Mouse (Mus musculus): ENCODE data around the gene Bmper.
A peak's percentile ranks its signal among the peaks of the same experiment; 100 is the strongest.

Bmper gene

DNA sequence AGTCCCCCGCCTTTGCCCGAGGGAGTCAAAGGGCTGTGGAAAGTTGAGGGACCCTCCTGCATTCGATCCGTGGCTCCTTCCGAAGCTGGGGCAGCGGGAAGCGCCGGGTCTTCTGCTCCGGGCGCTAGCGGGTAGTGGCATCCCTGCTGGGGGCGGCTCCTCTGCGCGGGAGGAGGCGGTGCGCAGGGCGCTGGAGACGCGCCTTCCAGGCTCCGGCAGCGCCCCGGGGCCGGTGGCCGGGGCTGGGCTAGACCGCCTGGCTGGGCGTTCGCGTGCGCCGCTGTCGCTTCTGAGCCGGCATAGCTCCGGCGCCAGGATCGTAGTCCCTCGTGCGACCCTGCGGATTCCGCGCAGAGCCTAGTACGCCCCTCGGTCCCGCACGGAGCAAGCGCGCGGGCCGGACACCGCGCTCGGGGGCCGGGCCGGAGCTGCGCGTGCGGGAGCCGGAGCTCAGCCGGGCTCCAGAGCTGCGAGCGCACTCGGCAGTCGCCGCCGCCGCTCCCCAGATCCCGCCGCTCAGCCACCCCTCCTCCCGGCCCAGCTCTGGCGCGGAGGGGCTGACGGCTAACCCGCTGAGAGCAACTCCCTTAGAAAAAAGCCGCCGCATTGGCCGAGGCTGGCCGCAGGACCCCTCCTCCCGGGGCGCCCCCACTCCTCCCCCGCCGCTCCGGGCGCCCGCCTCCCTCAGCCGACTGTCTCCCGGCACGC lies at the start of gene Bmper:
Bmper (plus strand) TSS at position 236 of the 708 bp plus-strand sequence.
- DNase-seq (ENCODE audit: low read depth in 2 of 2, low spot score in 2 of 2) = no peak

DNA sequence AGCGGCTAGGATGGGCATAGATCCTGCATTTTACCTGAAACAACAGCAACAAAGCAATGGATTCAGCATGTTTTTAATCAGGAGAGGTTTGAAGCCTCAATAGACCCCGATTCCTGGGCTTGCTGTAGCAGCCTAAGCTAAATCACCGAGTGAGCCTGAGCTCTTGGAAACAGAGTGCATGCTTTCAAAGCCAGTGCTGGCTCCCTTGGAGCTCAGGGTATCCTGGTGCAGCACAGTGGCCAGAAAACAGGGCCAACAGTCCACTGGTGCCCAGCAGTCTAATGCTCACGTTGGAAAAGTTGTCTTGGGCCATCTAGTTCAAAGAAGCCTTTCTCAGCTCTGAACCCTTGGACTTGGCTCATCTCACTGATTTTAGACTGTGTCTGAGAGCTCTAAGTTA lies 45.4 kb upstream of the Bmper start:
- no peak for DNase-seq (ENCODE audit: low read depth in 2 of 2, low spot score in 2 of 2)

DNA sequence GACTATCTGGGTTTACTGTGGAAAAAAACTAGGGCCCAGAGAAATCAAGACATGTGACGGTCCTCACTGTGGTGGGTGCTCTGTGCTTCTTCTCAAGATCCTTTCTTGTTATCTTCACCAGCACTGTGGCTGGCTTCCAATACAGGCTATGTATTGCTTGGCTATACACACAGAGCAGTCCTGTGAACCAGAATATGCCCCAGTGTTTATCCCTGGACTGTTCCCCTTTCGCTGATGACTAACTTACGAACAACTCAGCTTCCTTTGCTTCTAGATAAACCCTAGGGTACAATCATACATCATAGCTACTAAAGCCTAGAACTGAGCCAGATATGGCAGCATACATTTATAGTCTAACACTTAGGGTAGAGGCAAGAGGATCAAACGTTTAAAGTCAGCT lies 35.7 kb upstream of the Bmper start:
- no peak for DNase-seq (ENCODE audit: low read depth in 2 of 2, low spot score in 2 of 2)

DNA sequence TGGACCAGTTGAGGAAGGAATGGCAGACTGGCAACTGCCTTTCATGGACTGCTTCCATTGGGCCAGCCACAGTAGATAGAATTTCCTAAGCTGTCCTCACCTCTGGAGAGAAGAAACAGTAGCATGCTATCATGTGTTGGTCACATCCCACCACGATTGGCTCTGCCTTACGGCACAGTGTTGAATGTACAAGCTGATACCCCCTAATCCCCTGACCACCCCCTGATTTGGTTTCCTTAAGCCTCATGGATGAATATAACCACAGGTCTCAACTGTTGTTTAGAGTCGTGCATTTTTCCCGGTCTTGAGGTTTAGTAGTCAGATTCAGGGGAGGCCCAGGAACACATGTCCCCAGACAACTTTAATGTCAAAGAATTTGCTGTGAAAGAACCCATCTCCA lies 34.7 kb upstream of the Bmper start:
- DNase-seq (ENCODE audit: low read depth in 2 of 2, low spot score in 2 of 2) = no peak

DNA sequence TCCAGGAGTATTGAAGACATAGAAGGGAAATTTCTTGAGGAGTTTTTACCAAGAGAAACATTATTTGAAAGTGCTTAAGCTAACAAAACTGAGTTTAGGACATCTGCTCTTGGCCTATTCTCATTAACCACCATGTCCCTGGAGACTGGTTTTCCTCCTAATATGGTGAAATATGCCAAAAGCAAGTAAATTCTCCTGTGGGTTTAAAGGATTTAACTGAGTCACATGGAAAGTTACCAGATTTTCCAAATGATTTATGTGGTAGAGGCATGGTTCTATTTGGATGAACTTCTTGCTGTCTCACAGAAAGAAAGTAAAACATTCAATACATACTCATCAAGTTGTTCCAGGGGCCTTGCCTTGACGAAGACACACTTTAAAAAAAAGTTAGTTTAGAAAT lies 31.9 kb upstream of the Bmper start:
- DNase-seq (ENCODE audit: low read depth in 2 of 2, low spot score in 2 of 2) = no peak

DNA sequence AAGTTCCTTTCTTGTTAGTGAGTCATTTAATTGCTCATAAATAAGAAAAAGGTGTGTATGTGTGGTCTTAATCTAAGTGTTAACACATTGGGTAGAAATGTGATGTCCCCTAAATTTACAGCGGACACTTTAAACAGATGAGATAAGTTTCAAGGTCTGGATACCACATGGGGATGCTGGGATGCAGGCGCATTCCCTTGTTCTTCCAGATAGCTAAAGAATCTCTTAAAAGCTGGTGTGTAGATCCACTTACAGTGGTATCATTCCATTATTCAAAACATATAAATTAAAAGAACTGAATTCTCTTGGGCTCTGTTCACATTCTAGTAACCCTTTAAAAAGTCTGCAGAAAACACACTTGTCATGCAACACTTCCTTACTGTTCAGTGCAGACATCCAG lies 31.4 kb upstream of the Bmper start:
- no peak for DNase-seq (ENCODE audit: low read depth in 2 of 2, low spot score in 2 of 2)

DNA sequence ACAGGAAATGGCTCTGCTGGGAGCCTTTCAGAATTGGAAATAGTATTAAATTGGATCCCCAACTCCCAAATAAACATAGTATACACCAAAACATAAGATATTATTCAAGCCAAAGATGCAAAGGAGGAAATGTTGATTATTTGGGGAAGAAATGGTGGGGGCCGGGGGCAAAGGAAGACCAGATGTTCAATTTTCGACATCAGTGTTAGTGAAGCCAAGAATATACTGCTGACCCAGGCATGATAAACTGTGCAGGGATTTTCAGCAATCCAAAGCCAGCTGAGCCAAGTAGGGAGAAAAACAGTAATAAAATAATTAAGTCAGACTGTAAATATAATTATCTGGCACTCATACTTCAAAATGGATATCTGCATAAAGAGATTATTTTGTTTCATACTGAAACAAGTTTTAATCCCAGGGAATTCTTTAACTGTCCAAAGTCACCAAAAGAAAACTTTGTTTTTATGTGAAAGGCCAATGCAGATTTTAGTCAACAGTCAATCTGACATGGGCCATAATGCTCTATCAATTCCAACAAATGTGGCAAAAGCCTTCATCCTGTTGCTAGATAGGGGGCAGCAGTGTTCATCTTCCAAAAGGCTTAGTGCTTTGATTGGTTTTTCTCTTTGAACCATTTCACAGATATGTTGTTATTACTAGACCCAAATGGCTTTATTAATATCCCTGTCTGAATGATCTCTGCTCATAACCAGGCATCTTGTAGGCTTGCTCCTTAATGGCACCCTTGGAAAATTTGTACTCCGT lies 30.1 kb upstream of the Bmper start:
- DNase-seq (ENCODE audit: low read depth in 2 of 2, low spot score in 2 of 2) = no peak

DNA sequence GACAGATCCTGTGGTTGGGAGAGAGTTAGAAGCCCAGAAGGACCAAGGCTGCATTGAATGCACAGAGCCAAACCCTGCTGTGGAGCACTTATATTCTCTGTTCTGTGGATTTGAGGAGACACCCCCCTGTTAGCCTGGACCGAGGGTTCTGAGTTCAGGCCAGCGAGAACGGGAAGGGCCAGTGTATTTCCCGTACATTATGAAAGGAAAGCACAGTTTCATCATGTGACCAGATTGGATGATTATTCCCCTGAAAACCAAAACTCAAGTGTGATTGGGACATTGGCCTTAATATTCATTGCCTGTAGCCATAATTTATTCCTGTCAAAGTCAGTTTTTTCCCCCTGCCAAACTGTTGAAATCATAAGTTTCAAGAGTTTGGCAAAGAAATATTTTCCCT lies 23.9 kb upstream of the Bmper start:
- no peak for DNase-seq (ENCODE audit: low read depth in 2 of 2, low spot score in 2 of 2)

DNA sequence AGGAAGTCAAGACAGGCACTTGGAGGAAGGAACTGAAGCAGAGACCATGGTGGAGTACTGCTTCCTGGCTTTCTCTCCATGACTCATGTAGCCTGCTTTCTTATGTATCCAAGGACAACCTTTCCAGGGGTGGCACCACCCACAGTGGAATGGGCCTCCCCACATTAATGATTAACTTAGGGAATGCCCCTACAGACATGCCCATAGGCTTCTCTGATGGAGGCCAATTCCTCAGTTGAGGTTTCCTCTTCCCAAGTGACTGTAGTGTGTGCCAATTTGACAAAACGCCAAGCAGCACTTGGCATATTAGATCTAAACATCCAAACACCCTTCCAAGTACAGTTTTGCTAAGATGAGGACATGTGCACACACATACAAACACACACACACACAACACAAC lies 23.0 kb upstream of the Bmper start:
- no peak for DNase-seq (ENCODE audit: low read depth in 2 of 2, low spot score in 2 of 2)

DNA sequence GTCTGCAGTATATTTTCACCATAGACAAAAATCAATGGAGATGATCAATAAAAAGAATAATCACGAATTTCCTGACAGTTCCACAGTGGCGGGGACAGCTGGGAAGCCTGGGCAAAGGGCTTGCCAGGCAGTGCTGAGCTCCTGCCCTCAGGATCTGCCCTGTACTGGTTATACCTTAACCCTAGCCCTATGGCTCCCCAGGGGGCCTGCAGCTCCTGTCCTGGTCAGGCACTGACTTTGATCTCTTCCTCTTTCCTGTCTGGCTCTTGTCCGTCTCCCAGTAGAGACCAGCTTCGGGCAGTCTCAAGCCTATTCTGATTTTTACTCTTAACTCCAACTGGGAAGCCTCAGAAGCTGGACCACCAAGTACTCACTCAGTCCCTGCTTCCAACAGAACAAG lies 22.0 kb upstream of the Bmper start:
- no peak for DNase-seq (ENCODE audit: low read depth in 2 of 2, low spot score in 2 of 2)

DNA sequence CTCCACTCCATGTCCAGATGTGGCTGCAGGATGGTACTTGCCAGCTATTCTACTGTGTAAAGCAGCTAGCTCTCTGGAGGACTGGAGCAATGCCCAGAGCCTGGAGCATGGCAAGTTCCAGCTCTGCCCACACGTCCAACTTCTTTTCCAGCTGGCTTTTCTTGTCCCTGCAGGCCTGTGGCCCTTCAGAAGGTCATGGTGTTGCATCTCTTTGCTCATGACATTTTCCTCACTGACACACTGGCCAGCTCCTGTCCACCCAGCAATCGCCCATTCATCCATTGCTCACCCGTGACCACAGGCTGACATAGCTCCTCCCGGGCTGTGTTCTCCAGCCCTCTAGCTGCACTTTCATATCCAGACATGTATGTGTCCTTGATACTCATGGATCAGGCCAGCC lies 20.4 kb upstream of the Bmper start:
- DNase-seq (ENCODE audit: low read depth in 2 of 2, low spot score in 2 of 2) = no peak

DNA sequence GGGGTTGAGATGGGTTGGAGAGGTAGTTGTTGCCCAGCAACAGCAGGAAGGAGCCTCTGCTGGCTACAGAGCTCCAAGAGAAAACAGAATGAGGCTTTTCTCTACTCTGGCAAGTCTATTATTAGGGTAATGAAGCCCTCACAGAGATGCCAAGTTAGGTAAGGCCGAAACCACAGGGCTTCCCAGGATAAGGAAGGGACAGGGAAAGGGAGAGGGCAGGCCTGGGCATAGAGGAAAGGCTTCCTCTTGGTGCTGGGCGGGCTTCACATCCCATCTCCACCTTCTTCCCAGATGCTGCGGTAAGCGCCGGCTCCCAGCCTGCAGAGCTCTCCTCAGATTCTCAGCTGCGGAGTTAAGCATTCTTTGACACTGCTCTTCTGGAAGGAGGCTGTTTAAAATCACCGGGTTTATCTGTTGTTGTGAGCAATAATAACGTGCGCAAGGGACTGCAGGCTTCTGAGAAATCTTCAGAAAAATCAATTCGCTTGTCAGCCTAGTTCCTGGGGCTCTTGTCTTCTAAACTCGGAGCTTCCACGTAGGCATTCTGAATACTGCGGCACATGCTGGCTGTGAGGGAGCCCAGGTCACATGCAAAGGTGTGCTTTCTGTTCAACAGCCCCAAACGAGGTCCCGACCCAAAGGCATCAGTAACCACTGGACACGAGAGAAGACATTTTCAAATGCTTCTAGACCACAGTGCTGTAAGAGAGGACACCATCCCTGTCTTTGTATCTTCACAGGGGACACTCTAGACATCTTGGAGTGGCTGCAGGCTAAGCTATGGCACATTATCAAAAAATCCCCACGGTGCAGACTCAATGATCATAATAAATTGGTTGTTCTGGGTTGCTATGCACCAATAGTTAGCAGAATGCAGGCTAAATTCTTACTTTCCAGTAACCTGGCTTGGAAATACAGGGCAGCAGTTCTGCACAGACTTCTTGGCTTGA lies 18.3 kb upstream of the Bmper start:
- DNase-seq (ENCODE audit: low read depth in 2 of 2, low spot score in 2 of 2) = no peak

DNA sequence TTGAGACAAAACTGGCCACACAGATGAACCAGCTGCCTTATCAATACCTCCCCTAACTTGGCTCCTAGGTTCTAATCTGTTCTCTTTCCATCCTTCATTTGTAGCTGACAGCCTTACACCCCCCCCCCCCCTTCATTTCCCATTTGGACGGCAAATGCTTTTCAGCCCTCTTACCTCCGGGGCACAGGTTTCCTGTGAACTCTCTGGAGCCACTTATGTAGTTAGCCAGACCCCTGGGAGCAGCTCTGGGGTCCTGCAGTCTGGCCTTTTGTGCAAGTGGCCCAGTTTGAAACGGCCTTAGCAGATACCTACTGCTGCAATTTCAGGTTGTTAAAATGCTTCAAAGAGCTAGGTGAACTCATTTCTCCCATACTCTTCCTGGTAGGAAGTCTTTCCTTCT lies 17.6 kb upstream of the Bmper start:
- DNase-seq (ENCODE audit: low read depth in 2 of 2, low spot score in 2 of 2) = no peak

DNA sequence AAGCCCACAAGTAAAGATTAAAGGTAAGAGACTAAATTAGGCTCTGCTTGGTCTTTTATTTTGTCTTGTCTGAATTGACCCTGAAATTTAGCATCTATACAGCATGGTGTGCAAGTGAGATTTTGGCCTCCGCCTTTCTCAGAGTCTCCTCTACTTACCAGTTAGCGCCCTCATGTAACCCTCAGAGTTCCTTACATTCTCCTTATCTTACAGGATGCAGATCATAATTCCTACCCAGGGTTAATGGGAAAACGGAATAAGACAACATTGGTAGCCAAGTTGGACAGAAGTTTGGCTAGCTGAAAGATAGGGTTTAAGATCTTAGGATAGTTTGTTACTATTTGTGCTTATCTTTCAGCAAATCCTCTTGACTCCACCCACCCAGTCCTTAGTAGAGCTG lies 17.1 kb upstream of the Bmper start:
- no peak for DNase-seq (ENCODE audit: low read depth in 2 of 2, low spot score in 2 of 2)

DNA sequence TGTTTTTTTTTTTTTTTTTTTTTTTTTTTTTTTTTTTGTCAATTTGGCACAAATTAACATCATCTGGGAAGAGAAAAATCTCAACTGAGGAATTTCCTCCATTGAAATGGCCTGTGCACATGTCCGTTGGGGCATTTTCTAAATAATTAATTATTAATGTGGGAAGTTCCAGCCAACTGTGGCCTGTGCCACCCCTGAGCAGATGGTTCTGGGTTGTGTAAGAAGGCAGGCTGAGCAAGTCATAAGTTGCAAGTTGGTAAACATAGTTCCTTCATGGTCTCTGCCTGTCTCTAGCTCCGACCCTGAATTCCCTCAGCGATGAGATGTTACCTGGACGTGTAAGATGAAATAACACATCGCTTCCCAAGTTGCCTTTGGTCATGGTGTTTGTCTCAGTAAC lies 16.7 kb upstream of the Bmper start:
- DNase-seq (ENCODE audit: low read depth in 2 of 2, low spot score in 2 of 2) = no peak

DNA sequence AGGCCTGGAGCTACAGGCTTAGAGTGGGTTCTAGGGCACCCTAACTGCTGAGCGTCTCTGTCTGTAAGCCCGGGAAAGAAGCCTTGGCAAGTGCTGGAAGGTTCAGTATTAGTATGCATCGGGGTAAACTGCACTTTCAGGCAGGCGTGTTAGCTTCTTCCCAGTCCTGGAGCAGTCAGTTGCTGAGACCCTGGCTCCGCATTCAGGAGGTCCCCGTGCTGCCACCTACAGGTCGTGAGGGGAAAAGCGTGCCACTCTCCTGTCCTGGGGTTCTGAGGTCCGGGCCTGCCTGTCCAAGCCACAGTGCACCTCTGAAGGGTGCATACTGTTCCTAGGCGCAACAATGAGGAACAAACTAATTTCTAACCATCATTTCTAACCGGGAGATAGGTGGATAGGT lies 10.6 kb upstream of the Bmper start:
- DNase-seq (ENCODE audit: low read depth in 2 of 2, low spot score in 2 of 2) = peak in 1 of 2 experiments; percentile 5

DNA sequence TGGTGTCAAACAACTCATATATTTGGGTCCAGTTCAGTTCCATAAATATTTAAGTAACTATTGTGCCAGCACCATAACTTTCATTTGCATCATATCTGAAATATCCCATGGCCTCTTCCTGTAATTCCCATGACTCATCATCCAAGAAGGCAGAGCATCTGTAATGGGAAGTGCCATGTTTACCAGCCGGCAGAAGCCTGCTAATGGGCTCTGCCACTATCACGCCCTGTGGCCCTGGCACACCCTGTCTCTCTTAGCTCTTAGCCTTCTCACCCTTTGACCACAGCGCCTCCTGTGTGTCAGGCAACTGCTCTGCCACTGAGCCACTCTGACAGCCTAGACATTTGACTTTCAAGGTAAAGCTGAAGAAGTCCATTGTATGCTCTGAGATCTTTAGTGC lies 3.1 kb upstream of the Bmper start:
- no peak for DNase-seq (ENCODE audit: low read depth in 2 of 2, low spot score in 2 of 2)

DNA sequence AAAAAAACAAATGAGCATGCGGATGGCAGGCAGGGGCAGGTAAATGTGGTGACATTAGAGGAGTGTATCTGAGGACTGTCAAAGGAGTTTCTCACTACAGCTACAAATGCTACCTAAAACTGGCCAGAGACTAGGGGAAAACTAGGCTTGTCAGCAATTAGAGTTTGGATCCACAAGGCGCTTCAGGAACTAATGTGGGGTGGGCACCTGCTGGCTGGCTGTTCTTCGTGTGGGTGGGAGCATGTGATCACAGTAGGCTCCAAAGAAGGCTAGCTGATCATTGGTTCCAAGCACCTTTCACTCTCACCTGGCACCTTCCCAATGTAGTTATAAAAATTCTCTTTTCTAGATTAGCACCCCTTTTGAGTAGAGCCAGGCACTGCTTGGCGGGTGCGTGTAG lies 900 bp upstream of the Bmper start:
- no peak for DNase-seq (ENCODE audit: low read depth in 2 of 2, low spot score in 2 of 2)

DNA sequence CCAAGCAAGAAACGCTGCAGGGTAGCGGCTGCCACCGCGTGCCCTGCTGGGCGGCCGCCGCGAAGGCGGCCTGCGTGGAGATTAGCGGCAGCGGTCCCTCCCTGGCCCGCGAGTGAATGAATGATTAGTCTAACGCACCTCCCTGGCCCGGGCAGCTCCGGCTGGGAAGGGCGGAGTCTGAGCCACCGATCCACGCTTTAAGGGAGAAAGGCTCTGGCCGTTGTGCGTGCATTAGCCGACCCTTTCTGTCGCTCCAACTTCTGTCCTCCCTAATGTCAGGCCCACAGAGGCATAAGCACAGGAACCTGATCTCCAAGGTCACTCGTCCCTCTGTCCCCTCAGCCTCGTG lies 410 bp upstream of the Bmper start:
- no peak for DNase-seq (ENCODE audit: low read depth in 2 of 2, low spot score in 2 of 2)

DNA sequence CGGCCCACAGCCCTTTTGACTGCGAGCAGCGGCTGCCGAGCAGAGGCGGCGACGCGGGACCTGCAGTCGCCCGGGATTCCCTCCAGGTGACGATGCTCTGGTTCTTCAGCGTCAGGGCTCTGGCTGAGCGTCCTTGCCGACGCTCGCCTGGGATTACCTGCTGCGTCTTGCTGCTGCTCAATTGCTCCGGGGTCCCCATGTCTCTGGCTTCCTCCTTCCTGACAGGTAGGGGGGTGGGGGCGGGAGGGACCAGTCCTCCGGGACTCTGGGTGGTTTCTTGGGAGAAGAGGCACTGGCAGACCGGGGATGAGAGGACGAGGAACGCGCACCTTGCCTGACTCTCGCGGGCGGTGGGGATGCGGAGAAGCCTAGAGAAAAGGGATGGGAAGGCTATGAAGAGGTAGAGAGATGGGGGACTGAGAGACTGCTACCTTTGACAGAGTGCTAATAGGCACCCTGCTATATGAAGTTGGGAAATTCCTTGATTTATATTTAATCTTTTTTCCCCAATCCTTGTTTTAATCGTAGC lies 737 bp downstream of the Bmper start:
- DNase-seq (ENCODE audit: low read depth in 2 of 2, low spot score in 2 of 2) = no peak

DNA sequence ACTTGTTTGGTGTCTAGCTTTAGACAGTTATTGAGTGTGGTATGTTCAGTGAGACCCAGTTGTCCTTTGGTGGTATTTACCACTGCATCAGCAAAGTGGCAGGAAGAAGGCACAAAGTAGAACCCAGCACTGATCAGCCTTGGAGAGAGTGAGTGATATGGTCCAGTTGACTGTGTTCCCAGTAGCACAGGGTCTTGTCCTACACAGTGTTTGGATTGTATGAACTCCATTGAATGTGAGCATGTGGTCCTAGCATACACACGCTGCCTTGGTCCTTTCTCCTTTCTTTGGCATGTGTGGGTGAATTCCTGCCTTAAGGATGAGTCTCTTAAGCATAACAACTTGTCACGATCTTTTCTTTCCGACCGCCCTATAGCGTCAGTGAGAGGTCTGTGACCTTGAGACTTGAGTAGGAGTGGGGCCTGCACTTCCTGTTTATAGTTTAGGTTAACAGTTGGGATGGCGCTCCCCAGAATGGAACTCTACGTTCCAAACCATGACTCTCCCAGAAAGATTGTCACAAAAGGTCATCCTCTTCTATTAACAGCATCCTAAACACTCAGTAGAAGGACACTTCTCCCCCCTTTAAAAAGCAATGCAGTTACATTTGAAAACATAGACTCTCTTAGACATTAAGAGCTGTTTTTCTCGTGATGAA lies 10.7 kb downstream of the Bmper start:
- DNase-seq (ENCODE audit: low read depth in 2 of 2, low spot score in 2 of 2) = no peak

Measured in CD8-positive naive resting alpha-beta T cell, adult 2 months (primary cell).